Mouse (Mus musculus) induced T-regulatory cell, adult 2 months (primary cell): ENCODE results near the gene A830018L16Rik.
"Not testable (repeated sequence)": the region's sequence is repeated elsewhere in the genome, so short reads cannot be mapped to it uniquely, and the experiment has no call there.

ENCODE experiments used
- DNase-seq: peaks from one replicate; pipeline ENCODE4 v3.0.0-alpha.2; 2012; ENCODE audit warnings: low read depth

A830018L16Rik gene

DNA sequence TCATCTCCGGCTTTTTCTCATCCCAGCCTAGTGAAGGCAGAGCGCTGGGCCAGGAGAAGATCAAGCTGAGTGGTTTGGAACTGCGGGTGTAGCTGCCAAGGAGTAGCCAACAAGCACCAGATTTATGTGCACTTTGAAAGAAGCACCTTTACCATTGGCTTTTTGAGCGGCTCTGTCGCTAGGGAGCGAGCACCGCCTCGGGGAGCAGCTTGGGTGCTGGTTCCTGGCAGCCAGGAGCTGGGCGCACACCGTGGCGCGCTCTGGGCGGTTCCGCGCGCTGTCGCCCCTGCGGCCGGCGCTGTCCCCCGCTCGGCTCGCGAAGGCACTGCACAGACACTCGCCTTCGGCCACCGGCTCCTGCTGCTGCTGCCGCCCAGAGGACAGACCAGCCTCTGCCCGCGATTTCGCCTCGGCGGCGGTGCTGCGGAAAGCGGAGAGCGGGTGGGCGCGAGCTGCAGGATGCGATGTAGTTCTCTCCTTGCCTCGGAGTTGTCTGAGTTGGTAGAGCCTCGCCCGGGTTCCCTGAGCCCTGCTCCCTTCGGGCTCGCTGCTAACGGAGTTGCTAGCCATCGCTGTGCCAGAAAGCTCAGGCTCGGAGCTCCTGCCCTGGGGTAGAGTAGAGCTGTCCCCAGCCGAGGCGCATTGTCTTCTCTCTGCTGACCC, at the start of gene A830018L16Rik:
TSS of gene A830018L16Rik (plus strand) at position 212 of the 663 bp plus-strand sequence.
- DNase-seq = no peak

DNA sequence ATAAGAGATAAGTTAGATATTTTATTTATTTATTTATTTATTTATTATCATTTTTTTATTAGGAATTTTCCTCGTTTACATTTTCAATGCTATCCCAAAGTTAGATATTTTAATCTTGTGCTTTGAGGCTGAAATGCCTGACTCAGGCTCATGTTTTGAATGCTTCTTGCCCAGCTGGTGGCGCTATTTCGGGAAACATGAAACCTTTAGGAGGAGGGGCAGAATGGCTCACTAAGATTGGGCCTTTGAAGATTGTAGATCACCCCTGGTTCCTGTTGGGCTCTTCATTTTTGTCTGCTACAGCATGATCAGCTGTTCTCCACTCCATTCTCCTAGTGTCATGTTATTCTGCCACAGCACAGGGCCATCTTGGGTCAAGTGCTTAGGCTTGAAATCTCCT, 28.1 kb upstream of the A830018L16Rik start:
- no peak for DNase-seq

- no peak for DNase-seq
Observed at GRCm38 (mm10) chr1:11395408-11395807, 18.5 kb upstream of the A830018L16Rik start.

DNA sequence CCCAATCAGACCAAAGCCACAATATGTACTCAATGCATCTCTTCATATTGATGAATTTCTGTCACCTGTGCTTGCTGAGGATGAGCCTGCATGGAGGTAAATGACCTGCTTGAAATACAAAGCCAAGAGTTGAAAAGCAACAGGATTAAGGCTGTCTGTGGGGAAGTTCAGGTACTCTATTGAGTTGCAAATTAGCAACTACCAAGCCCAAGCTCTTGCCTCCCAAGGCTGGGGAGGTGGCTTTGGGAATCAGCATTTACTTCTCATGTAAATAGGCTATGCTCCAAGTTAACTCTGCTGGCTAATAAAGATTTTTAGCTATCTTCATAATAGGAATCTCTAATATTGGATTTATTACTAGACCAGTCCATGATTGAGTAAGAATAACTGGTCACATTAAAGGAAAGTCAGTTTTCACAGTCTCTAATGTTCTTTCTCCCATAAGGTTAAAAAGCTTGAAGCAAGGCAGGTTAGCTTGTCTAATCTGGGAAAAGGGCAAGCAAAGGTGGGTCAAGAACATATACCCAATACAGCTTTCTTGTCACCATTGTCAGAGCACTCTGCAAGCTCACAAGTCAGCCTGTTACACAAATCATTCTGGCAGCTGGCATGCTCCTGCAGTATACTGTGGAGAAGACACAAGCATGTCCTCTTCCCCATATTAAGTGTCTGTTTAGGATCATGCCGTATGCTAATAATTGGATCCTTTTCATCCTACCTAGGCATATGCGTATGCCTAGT, 17.7 kb upstream of the A830018L16Rik start:
- no peak for DNase-seq

GRCm38 (mm10) chr1:11401159-11401558, 12.7 kb upstream of the A830018L16Rik start:
- no peak for DNase-seq

GRCm38 (mm10) chr1:11405527-11405926, 8.4 kb upstream of the A830018L16Rik start:
- DNase-seq = no peak

GRCm38 (mm10) chr1:11406026-11406425, 7.9 kb upstream of the A830018L16Rik start:
- no peak for DNase-seq

GRCm38 (mm10) chr1:11414560-11414959, 655 bp downstream of the A830018L16Rik start:
- DNase-seq = no peak

GRCm38 (mm10) chr1:11427310-11427709, 13.4 kb downstream of the A830018L16Rik start:
- DNase-seq = no peak

GRCm38 (mm10) chr1:11458353-11458752, 44.4 kb downstream of the A830018L16Rik start:
- DNase-seq = no peak

- no peak for DNase-seq
Observed at GRCm38 (mm10) chr1:11466325-11466724, 52.4 kb downstream of the A830018L16Rik start.

DNA sequence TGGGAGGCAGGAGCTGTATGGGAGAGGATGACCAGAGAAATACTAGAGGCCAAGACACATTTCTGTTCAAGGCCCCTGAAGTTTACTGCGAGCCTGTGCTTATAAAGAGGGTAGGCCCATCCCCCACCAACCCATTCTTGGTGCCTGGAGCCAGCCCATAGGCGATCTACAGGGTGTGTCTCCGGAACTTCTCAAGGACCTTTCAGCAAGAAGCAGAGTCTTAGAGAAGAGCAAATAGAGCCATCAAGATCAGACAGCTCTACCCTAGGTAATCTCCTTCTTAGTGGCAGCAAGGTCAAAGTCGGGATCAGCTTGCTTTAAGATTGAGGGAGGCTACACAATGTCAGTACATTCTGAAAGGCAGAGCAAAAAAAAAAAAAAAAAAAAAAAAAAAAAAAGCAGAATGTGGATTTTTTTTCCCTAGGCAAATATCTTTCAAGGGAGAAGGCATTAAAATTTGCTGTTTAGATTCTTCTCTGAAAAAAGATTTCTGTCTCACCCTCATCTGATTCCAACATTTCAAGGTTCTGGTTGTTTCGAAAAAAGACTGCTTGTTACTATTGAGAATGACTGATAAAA, 53.2 kb downstream of the A830018L16Rik start:
- no peak for DNase-seq

DNA sequence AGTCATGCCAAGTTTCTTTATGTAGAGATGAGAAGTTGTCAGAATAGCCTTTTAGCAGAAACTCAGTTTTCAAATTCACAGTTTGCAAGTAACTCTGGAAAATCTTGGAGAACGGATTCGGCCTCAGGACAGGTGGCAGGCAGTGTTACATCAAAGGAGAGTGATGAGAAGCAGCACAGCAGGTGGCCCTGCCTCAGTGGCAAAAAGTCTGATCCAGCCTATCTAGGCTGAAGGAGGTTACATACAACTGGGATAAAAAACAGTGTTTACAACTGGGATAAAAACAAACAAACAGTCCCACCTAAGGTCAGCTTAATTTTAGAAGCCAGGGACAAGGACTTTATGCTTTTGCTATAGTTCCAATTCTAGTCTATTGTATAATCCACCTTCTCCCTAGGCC, 79.0 kb downstream of the A830018L16Rik start:
- no peak for DNase-seq

DNA sequence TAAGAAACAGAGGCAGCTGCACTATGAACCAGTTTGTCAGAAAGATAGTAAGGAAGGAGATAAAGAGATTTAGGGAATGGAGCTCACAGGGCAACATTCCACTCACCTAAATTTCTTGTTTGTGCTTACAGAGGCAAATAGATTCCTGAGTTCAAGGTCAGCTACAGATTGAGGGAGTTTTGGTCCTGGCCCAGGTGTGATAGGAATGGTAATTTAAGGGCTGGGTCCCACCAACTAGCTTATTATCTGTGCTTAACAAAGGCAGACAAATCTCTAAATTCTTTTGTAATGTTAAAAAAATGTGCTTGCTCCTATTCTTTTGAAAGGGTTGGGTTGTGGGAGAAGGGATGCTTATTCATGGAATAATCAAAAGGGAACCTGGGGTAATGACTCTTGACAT, 87.7 kb downstream of the A830018L16Rik start:
- no peak for DNase-seq

DNA sequence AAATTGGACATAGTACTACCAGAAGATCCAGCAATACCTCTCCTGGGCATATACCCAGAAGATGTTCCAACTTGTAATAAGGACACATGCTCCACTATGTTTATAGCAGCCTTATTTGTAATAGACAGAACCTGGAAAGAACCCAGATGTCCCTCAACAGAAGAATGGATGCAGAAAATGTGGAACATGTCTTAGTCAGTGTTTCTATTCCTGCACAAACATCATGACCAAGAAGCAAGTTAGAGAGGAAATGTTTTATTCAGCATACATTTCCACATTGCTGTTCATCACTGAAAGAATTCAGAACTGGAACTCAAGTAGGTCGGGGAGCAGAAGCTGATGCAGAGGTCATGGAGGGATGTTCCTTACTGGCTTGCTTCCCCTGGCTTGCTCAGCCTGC, 135.9 kb downstream of the A830018L16Rik start:
- DNase-seq = not testable (repeated sequence)

DNA sequence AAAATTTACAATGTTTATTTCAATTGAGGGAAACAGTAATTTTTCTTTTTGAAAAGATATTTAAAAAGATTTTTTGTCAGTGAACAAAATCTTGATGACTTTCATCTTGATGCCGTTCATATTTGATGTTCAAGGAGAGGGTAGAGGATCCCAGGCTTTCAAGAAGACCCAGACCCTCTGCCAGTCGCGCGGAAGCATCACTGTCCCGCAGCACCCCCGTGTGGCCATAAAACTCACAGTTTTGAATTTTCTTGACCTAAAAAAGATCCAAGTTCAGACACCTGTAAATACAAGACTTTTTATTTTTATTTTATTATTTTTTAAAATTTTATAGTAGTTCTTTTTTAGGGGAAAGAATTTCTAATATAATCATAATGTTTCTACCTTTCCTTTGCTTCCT, 151.4 kb downstream of the A830018L16Rik start:
- DNase-seq = no peak

DNA sequence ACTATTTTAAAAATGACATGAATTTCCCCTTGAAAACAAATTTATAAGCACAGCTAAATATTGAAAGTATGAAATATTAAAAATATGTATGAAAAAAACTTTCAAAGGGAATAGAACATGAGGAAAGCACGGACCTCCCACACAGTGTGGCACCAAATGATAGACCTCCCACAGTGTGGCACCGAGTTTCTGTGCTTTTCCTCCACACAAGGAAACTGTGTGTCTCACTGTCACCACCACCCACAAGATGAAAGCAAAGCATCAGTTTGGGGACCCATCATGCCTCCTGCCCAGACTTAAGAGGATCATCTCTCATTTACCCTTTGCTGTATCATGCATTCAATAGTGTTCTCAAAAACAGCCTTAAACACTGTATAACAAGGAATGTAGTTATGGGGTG, 152.8 kb downstream of the A830018L16Rik start:
- no peak for DNase-seq

DNA sequence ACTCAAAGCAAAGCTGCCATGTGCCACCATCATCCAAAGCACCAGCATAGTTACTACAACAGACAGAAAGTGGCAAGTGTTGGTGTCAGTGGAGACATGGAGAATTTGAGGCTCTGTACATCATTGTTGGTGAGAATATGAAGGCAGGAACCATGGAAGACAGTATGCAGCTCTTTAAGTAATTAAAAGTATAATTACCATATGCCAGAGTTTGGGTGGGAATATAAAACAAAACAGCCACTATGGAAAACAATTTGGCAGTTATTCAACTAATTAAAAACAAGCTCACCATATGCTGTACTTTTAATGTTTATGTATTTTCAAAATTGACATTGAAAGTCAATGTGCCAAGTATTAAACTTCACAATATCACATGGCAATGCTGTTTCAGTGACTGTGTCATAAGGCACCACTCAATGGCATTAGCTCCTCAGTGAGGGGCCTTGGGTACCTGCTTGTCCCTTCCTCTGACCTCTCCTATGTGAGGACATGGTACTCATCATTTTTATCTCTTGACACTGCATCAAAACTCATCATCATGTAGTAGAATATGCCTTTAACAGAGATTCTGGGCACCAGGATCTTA, 153.5 kb downstream of the A830018L16Rik start:
- DNase-seq = no peak

GRCm38 (mm10) chr1:11570274-11570673, 156.4 kb downstream of the A830018L16Rik start:
- DNase-seq = no peak

DNA sequence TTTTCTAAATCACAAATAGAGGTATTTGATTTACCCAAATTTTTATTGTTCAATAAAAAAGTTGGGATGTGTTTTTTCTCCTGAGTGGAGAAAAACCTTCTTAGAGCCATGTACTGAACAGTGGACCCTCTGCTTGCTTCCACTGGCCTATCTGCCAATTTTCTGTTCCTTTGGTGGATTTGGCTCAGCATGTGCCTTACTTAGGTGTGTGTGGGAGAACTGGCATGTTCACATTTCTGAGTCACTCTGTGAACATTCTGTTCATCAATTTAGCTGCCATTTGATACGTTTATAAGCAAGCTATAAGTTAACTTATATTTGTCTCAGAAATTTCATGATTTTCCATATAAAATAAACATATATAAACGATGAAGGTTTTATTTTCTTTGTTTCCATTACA, 159.6 kb downstream of the A830018L16Rik start:
- no peak for DNase-seq

DNA sequence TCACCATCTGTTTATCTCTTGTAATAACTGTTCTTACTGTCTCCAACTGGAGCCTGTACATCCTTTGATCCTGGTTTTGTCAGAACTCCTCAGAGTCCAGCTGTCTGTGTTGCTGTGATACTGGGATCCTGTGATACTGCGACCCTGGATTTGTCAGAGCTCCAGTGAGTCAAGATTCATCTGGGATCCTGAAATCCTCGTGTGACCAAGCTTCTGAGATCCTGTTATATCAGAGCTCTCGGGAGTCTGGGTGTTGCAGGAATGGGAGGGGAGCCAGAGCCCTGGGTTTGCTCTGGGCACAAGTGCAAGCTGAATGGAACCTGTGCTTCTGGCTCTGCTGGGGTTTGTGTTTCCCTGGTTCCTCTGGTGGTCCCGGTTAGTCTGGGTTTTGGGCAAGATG, 166.1 kb downstream of the A830018L16Rik start:
- DNase-seq = no peak

DNA sequence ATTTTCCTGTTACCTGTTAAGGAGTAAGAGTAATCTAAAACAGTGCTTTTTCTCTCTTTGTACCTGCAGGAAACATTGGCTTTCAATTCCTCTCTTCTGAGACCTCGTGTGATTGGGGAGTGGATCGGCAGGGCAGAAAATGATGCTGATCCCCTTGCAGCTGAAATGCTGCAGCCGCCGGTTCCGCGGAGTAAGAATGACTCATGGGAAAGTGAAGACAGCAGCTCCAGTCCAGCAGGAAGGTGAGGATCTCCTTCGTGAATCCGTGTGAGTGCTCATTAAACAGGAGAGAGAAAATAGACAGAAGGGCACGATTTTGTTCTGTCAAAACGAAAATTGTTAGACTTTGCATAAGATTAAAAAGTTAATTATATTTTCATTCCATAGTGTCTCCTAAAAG, 174.4 kb downstream of the A830018L16Rik start:
- DNase-seq = no peak

DNA sequence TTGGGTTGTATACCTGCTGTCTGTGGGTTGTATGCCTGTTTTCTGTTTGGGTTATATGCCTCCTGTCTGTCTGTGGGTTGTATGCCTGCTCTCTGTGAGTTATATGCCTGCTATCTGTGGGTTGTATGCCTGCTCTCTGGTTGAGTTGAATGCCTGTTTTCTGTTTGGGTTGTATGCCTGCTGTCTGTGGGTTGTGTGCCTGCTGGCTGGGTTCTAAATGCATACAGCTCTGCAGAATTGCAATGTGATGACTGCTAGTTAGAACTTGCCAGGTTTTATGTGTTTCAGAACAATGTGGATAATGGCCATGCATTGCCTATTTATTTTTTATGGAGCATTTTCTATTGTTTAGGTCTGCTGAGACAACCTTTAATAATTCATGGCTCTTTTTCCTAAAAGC, 236.2 kb downstream of the A830018L16Rik start:
- DNase-seq = no peak
